Mouse (Mus musculus) ES-E14 (cell line): ENCODE data around the gene Fgf10. TPM values are rescaled to one million over a fixed set of nuclear protein-coding genes. Genes with fewer than 3 reads are reported as not detected.

Source experiments
- DNase-seq: peaks from one replicate; pipeline ENCODE4 v3.0.0-alpha.2; 2013; ENCODE audit warnings: low read depth, low spot score
- H3K27ac ChIP-seq: 2 replicates; pipeline ENCODE4 v1.5.1; 2012; ENCODE audit warnings: low read depth, mild to moderate bottlenecking, low read length, moderate library complexity, mixed read lengths; ENCODE audit not compliant: poor library complexity, insufficient read depth, severe bottlenecking
- H3K36me3 ChIP-seq: 2 replicates; pipeline ENCODE4 v1.6.1; 2012; ENCODE audit warnings: mild to moderate bottlenecking, low read length, moderate library complexity, mixed read lengths; ENCODE audit not compliant: control insufficient read depth, poor library complexity, insufficient read depth, severe bottlenecking
- H3K4me1 ChIP-seq, 2 experiments: fragments of 150-350 bp in 1 of 2; sonication (generic) in 1 of 2; 2 replicates each; pipeline ENCODE4 v1.6.1; 2012; ENCODE audit warnings: low read length in 2 of 2, mild to moderate bottlenecking in 1 of 2, mixed read lengths in 1 of 2; ENCODE audit not compliant: control insufficient read depth in 2 of 2, insufficient read depth in 2 of 2, poor library complexity in 1 of 2
- H3K4me3 ChIP-seq, 2 experiments: fragments of 150-350 bp in 1 of 2; sonication (generic) in 1 of 2; 2 replicates each; pipeline ENCODE4 v1.5.1; 2012; ENCODE audit warnings: low read length in 2 of 2, low read depth in 1 of 2, mild to moderate bottlenecking in 1 of 2, mixed read lengths in 1 of 2; ENCODE audit not compliant: insufficient read depth in 1 of 2, poor library complexity in 1 of 2, severe bottlenecking in 1 of 2
- H3K9ac ChIP-seq: 2 replicates; pipeline ENCODE4 v1.6.1; 2012; ENCODE audit warnings: low read depth, mild to moderate bottlenecking, low read length, mixed read lengths; ENCODE audit not compliant: poor library complexity, insufficient read depth, severe bottlenecking
- H3K9me3 ChIP-seq: fragments of 150-350 bp; sonication (generic); 2 replicates; pipeline ENCODE4 v1.6.1; 2012; ENCODE audit warnings: low read depth, mild to moderate bottlenecking, low read length; ENCODE audit not compliant: control insufficient read depth, insufficient read depth
- CHD2 ChIP-seq: IDR thresholded peaks from 2 replicates; pipeline ENCODE4 v1.6.1; 2014; ENCODE audit warnings: mild to moderate bottlenecking, low read depth, low read length, inconsistent platforms
- HCFC1 ChIP-seq: IDR thresholded peaks from 2 replicates; pipeline ENCODE4 v1.6.1; 2012; ENCODE audit warnings: low read length, inconsistent platforms, borderline replicate concordance; ENCODE audit not compliant: insufficient read depth
- MAFK ChIP-seq: IDR thresholded peaks from 2 replicates; pipeline ENCODE4 v1.6.1; 2014; ENCODE audit warnings: mild to moderate bottlenecking, low read depth, low read length, inconsistent platforms; ENCODE audit not compliant: insufficient read depth
- ZC3H11A ChIP-seq: IDR thresholded peaks from 2 replicates; pipeline ENCODE4 v1.6.1; 2012; ENCODE audit warnings: low read depth, mild to moderate bottlenecking, inconsistent platforms, low read length, borderline replicate concordance
- ZNF384 ChIP-seq: IDR thresholded peaks from 2 replicates; pipeline ENCODE4 v1.6.1; 2012; ENCODE audit warnings: low read depth, low read length, inconsistent platforms
- in situ Hi-C, 2 experiments: fragments of 600-800 bp; cut with MboI; formaldehyde crosslinking; loops; one replicate each; pipeline ENCODE4 v1.15.1; 2025; ENCODE audit warnings: low sequenced_read_pairs in 2 of 2, inconsistent platforms in 1 of 2; ENCODE audit not compliant: unreplicated experiment in 2 of 2
- total RNA-seq: library from RNA; depleted of rRNA; stranded (reverse); fragments of 300-350 nt; gene quantifications from 2 replicates; pipeline ENCODE4 v1.2.3, GENCODE M21; 2012

The Fgf10 gene
- total RNA-seq, 1 experiment: 1.7 TPM

DNA sequence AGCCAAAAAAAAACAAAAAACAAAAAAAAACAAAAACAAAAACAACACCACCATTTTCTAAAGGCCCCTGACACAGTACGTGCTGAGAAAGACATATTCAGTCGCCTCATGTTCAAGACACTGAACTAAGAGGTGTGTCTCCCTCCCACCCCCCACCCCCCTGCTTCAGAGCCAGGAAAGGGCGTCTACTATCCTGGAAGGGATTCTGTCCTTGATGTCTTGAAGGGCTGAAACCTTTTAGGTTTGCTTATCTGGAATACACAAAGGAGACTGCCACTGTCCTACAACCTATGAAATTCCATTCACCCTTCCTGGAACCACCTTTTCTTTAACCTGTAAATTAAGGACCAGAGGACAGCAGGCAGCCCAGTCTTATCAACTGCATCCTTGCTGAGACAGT is 36.1 kb downstream of the Fgf10 start:
- Histone ChIP-seq H3K27ac (no peak overlapping the region), H3K4me3 (no peak overlapping the region), H3K36me3 (no peaks in the 10 kb centered on the region), H3K9ac (no peak overlapping the region), H3K9me3 (no peaks in the 10 kb centered on the region), H3K4me1 (no peaks in the 10 kb centered on the region; a peak in 1 of 4 replicates)
- DNase-seq: no peak
- in situ Hi-C loops: no loop called here
- TF ChIP-seq ZNF384 (no peak), MAFK (no peak)

DNA sequence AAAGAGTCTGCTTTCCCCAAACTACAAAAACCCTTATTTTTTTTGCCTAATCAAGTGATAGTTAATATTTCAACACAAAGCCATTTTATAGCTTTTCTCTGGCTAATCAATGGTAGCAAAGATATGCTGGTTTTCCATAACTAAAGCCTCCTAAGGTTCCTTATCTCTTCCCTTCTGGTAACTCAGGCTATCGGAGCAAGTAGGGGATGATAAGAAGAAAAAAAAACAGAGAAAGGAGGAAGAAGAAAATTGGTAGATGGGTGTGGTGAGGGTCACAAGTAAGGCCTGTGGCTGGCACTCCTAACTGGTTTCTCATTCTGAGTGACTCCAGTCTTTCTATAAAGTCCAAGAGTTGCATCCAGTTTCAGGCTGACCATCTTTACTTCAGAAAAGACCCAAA is 40.3 kb downstream of the Fgf10 start:
- Histone ChIP-seq H3K4me1 (peaks cover 0 to 4% of the 10 kb centered on the region in 2 experiments; a peak in 1 of 4 replicates), H3K4me3 (no peak overlapping the region), H3K9me3 (no peaks in the 10 kb centered on the region), H3K27ac (no peak overlapping the region), H3K36me3 (no peaks in the 10 kb centered on the region), H3K9ac (no peak overlapping the region)
- no peak for DNase-seq
- TF ChIP-seq ZNF384: no peak
- in situ Hi-C loops: no loop called here

DNA sequence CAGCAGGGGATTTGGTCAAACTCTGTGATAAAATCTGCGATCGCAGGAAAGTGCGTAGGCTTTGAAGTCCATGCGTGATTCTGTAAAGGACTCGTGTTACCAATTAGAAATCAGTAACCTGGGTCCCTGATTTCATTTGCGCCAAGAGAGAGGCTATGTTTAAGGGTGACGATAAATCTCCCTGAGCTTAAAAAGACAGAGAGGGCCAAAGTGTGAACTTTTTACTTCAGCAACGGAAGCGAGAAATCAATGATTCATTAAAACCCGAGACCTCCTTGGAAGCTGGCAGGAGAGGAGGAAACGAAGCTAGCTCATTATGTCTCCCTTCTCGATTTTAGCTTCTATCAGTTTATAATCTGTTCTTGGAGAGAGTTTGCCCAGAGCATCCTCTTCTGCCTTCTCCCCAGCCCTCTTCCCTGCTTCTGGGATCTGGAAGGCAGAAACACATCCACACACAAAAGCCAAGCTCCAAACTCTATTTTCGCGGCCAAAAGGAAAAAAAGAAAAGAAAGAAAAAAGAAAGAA is 44.1 kb downstream of the Fgf10 start:
- no peak overlapping the region for H3K27ac ChIP-seq
- H3K4me1 ChIP-seq: peaks cover 0 to 10% of the 10 kb centered on the region in 2 experiments; a peak in 2 of 4 replicates
- no peak for TF ChIP-seq ZNF384
- no peak for TF ChIP-seq CHD2
- no peak for TF ChIP-seq HCFC1
- no peak for TF ChIP-seq MAFK
- no peak for TF ChIP-seq ZC3H11A
- peak overlapping the region in 1 of 2 experiments; percentile 61; a peak in 2 of 4 replicates for H3K4me3 ChIP-seq
- H3K9me3 ChIP-seq: no peaks in the 10 kb centered on the region
- in situ Hi-C loops: no loop called here
- no peaks in the 10 kb centered on the region for H3K36me3 ChIP-seq
- no peak for DNase-seq
- no peak overlapping the region for H3K9ac ChIP-seq

DNA sequence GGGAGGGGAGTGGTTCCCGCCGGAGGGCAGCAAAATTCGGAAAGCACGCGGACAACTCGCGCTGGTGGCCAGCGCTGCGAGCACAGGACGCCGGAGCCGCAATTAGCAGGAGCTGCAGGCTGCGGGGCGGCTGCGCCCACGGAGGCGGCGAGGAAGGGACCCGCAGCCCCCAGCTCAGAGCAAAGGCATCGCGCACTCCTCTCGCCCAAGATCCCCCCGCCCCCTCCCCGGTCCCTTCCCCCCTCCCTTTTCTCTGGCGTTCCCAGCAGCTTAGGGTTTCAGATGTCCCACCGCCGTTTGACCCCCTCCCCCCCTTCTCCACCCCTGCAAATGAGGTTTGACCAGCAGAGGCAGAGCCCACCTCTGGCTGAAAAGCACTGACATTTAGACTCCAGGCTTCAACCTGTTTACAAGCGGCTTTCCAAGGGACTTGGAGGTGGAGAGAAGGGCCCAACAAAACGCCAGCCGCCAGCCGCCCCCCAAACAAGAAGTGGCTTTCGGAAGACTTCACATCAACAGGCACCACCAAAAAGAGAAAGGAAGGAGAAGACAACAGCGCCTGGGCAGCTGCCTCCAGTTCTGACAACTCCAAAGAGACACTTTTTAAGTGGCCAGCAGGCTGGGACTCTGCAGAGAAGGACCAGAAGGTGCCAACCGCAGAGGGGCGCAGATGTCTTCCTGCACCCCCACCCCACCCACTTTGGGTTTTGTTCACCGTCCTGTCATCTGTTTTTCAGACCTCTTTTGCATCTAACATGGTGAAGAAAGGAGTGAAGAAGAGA is 44.9 kb downstream of the Fgf10 start:
- no peak overlapping the region for H3K27ac ChIP-seq
- no peaks in the 10 kb centered on the region for H3K36me3 ChIP-seq
- TF ChIP-seq HCFC1: no peak
- peak overlapping the region; percentile 61 to 67 for H3K4me3 ChIP-seq
- DNase-seq: no peak
- no peaks in the 10 kb centered on the region for H3K9me3 ChIP-seq
- peak overlapping the region; percentile 34 for H3K9ac ChIP-seq
- peaks cover 0 to 10% of the 10 kb centered on the region in 2 experiments; a peak in 2 of 4 replicates for H3K4me1 ChIP-seq
- in situ Hi-C loops: no loop called here
